Mouse (Mus musculus) hindbrain, embryonic 11.5 days (tissue): ENCODE data around the gene Dpep1. TPM values are rescaled to one million over a fixed set of nuclear protein-coding genes. Genes with fewer than 3 reads are reported as not detected.
"Not testable (repeated sequence)": the region's sequence is repeated elsewhere in the genome, so short reads cannot be mapped to it uniquely, and the experiment has no call there.

Experiments
- ATAC-seq: fragments of 200-750 bp; cut with Nextera tagmentation; 2 replicates; pipeline ENCODE4 v1.8.0; 2017; ENCODE audit warnings: mild to moderate bottlenecking, moderate TSS enrichment, moderate library complexity; ENCODE audit not compliant: low FRiP score
- DNase-seq: peaks from one replicate; pipeline ENCODE4 v3.0.0-alpha.2; 2015; ENCODE audit warnings: low spot score
- H3K27ac ChIP-seq: fragments of 300-500 bp; sonication (generic); 2 replicates; pipeline ENCODE4 v1.5.1; 2014; ENCODE audit warnings: mild to moderate bottlenecking, low read depth, low read length
- H3K27me3 ChIP-seq: fragments of 300-500 bp; sonication (generic); 2 replicates; pipeline ENCODE4 v1.6.1; 2014; ENCODE audit warnings: mild to moderate bottlenecking, low read length, moderate library complexity, mixed read lengths; ENCODE audit not compliant: control insufficient read depth, insufficient read depth
- H3K36me3 ChIP-seq: fragments of 300-500 bp; sonication (generic); 2 replicates; pipeline ENCODE4 v1.6.1; 2014; ENCODE audit warnings: mild to moderate bottlenecking, low read length, moderate library complexity, mixed read lengths; ENCODE audit not compliant: control insufficient read depth, insufficient read depth
- H3K4me1 ChIP-seq: fragments of 300-500 bp; sonication (generic); replicated peaks from 2 replicates; pipeline ENCODE4 v1.6.1; 2014; ENCODE audit warnings: low read length, mixed read lengths; ENCODE audit not compliant: control insufficient read depth, insufficient read depth
- H3K4me2 ChIP-seq: fragments of 300-500 bp; sonication (generic); replicated peaks from 2 replicates; pipeline ENCODE4 v1.6.1; 2014; ENCODE audit warnings: mild to moderate bottlenecking, low read depth, low read length
- H3K4me3 ChIP-seq: fragments of 300-500 bp; sonication (generic); 2 replicates; pipeline ENCODE4 v1.5.1; 2014; ENCODE audit warnings: low read depth, low read length
- H3K9ac ChIP-seq: fragments of 300-500 bp; sonication (generic); 2 replicates; pipeline ENCODE4 v1.6.1; 2014; ENCODE audit warnings: low read depth, low read length
- H3K9me3 ChIP-seq: fragments of 300-500 bp; sonication (generic); 2 replicates; pipeline ENCODE4 v1.6.1; 2016; ENCODE audit warnings: low read length; ENCODE audit not compliant: control insufficient read depth
- WGBS: fragments of 180-500 bp; shearing (Covaris S2); extraction: QIAGEN DNeasy Blood & Tissue Kit; methylation state at CpG from one replicate; pipeline ENCODE4 v1.1.7; 2014; 5-methylcytosine and 5-hydroxymethylcytosine counted together
- polyA plus RNA-seq: library from polyadenylated mRNA; unstranded; fragments of >200 nt; fragmentation: Nextera tagmentation; extraction: Ambion mirVana; gene quantifications from 2 replicates; pipeline ENCODE4 v1.2.1, GENCODE M21; 2014

Gene Dpep1
- polyA plus RNA-seq, 1 experiment from 2014 or later = 0.43 TPM

GRCm38 (mm10) chr8:123197016-123197415 is 11.0 kb downstream of the Dpep1 start:
- not testable (repeated sequence) for H3K4me3 ChIP-seq, DNase-seq, H3K27me3 ChIP-seq, H3K9ac ChIP-seq, H3K9me3 ChIP-seq, ATAC-seq, H3K4me2 ChIP-seq, H3K27ac ChIP-seq, H3K4me1 ChIP-seq, H3K36me3 ChIP-seq
- WGBS = 80% methylated on average over 5 of the region's 5 CpGs

GRCm38 (mm10) chr8:123199864-123200263 is 13.8 kb downstream of the Dpep1 start:
- Histone ChIP-seq H3K9me3 (no peaks in the 10 kb centered on the region), H3K4me1 (no peaks in the 10 kb centered on the region), H3K4me3 (no peak overlapping the region), H3K4me2 (no peak overlapping the region), H3K9ac (no peak overlapping the region), H3K36me3 (no peaks in the 10 kb centered on the region), H3K27me3 (no peaks in the 10 kb centered on the region), H3K27ac (no peak overlapping the region)
- WGBS = 76% methylated on average over 14 of the region's 14 CpGs
- no peak for DNase-seq
- no peak for ATAC-seq

- 0 out of 2 replicates have a peak, but pooled peaks cover 2% of the 10 kb centered on the region for H3K36me3 ChIP-seq
- H3K9me3 ChIP-seq = no peaks in the 10 kb centered on the region
- DNase-seq (peak; percentile 92), ATAC-seq (no peak)
- H3K27ac ChIP-seq = no peak overlapping the region
- no peak overlapping the region for H3K4me3 ChIP-seq
- WGBS = 37% methylated on average over 5 of the region's 5 CpGs
- H3K4me2 ChIP-seq = no peak overlapping the region
- no peak overlapping the region for H3K9ac ChIP-seq
- no peaks in the 10 kb centered on the region for H3K4me1 ChIP-seq
- no peaks in the 10 kb centered on the region for H3K27me3 ChIP-seq
Observed at GRCm38 (mm10) chr8:123202288-123202687, 16.2 kb downstream of the Dpep1 start.

GRCm38 (mm10) chr8:123203571-123203970 is 17.5 kb downstream of the Dpep1 start:
- no peaks in the 10 kb centered on the region for H3K27me3 ChIP-seq
- no peak for DNase-seq
- 0 out of 2 replicates have a peak, but pooled peaks cover 6% of the 10 kb centered on the region for H3K36me3 ChIP-seq
- ATAC-seq = no peak
- H3K4me3 ChIP-seq = no peak overlapping the region
- H3K9me3 ChIP-seq = no peaks in the 10 kb centered on the region
- no peak overlapping the region for H3K9ac ChIP-seq
- WGBS = 94% methylated on average over 3 of the region's 3 CpGs
- H3K4me1 ChIP-seq = no peaks in the 10 kb centered on the region
- no peak overlapping the region for H3K4me2 ChIP-seq
- no peak overlapping the region for H3K27ac ChIP-seq

- Histone ChIP-seq H3K4me1 (peaks cover 5% of the 10 kb centered on the region; the same call in 1 of the 2 replicates), H3K27ac (no peak overlapping the region), H3K27me3 (no peaks in the 10 kb centered on the region), H3K36me3 (0 out of 2 replicates have a peak, but pooled peaks cover 6% of the 10 kb centered on the region), H3K4me2 (peak overlapping the region; percentile 79), H3K9me3 (no peaks in the 10 kb centered on the region), H3K4me3 (peak overlapping the region; percentile 77), H3K9ac (peak overlapping the region; percentile 79)
- WGBS = 48% methylated on average over 10 of the region's 10 CpGs
- ATAC-seq = no peak
- DNase-seq = no peak
Observed at GRCm38 (mm10) chr8:123211876-123212275, 25.8 kb downstream of the Dpep1 start.

- no peaks in the 10 kb centered on the region for H3K9me3 ChIP-seq
- H3K27me3 ChIP-seq = no peaks in the 10 kb centered on the region
- peaks cover 5% of the 10 kb centered on the region; the same call in 1 of the 2 replicates for H3K4me1 ChIP-seq
- ATAC-seq (peak; percentile 96), DNase-seq (peak; percentile 97)
- 0 out of 2 replicates have a peak, but pooled peaks cover 2% of the 10 kb centered on the region for H3K36me3 ChIP-seq
- H3K9ac ChIP-seq = peak within 1 kb of the TSS; percentile 79
- peak within 1 kb of the TSS; percentile 77 for H3K4me3 ChIP-seq
- H3K27ac ChIP-seq = peak within 1 kb of the TSS; percentile 37; the same call in 1 of the 2 replicates
- H3K4me2 ChIP-seq = peak within 1 kb of the TSS; percentile 79
- 1% methylated on average over 73 of the region's 76 CpGs for WGBS
Observed at GRCm38 (mm10) chr8:123212321-123213117, 26.5 kb downstream of the Dpep1 start, which contains the start of the genes Chmp1a and Spata33. Gene Chmp1a, minus strand, starts transcription at chr8:123212763. Gene Spata33, plus strand, starts transcription at chr8:123212832.

- ATAC-seq (no peak), DNase-seq (no peak)
- Histone ChIP-seq H3K9me3 (no peaks in the 10 kb centered on the region), H3K4me1 (peaks cover 5% of the 10 kb centered on the region; the same call in 1 of the 2 replicates), H3K27ac (peak overlapping the region; percentile 37; the same call in 1 of the 2 replicates), H3K4me3 (peak overlapping the region; percentile 77), H3K4me2 (peak overlapping the region; percentile 79), H3K9ac (peak overlapping the region; percentile 55), H3K27me3 (no peaks in the 10 kb centered on the region), H3K36me3 (0 out of 2 replicates have a peak, but pooled peaks cover under 1% of the 10 kb centered on the region)
- WGBS = 23% methylated on average over 22 of the region's 22 CpGs
Observed at GRCm38 (mm10) chr8:123213118-123213772, 27.2 kb downstream of the Dpep1 start.

- no peaks in the 10 kb centered on the region for H3K9me3 ChIP-seq
- no peaks in the 10 kb centered on the region for H3K27me3 ChIP-seq
- ATAC-seq (no peak), DNase-seq (no peak)
- 74% methylated on average over 3 of the region's 3 CpGs for WGBS
- peaks cover 5% of the 10 kb centered on the region; the same call in 1 of the 2 replicates for H3K4me1 ChIP-seq
- H3K4me2 ChIP-seq = no peak overlapping the region
- H3K4me3 ChIP-seq = no peak overlapping the region
- no peaks in the 10 kb centered on the region for H3K36me3 ChIP-seq
- no peak overlapping the region for H3K27ac ChIP-seq
- H3K9ac ChIP-seq = no peak overlapping the region
Observed at GRCm38 (mm10) chr8:123215430-123215829, 29.4 kb downstream of the Dpep1 start.
